Mouse (Mus musculus) lung, adult 18-20 months (tissue): ENCODE measurements around the gene Olfr463.
"Not testable (repeated sequence)": the region's sequence is repeated elsewhere in the genome, so short reads cannot be mapped to it uniquely, and the experiment has no call there.

ENCODE experiments used
- DNase-seq, 2 experiments: peaks; one replicate each; pipeline ENCODE4 v3.0.0; 2022; ENCODE audit warnings: mixed read lengths in 2 of 2

The Olfr463 gene

GRCm38 (mm10) chr11:87897287-87897686 is at the start of gene Olfr463:
TSS of gene Olfr463 (minus strand) at chr11:87897387.
- no peak for DNase-seq

DNA sequence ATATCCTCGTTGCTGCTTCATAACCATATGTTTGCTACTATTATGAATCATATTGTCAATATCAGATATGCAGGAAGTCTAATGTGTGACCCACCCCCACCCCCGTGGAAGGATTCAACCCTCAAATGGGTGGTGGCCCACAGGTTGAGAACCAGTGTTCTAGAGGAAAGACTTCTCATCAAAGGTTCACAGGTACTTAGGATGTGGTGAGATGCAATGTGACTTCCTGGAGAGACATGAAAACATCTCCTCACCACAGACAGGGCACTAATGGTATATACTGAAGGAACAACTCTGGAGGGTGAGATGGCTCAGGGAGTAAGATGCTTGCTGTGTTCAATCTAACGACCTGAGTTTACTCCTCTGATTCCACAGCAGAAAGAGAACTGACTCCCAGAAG is 38.3 kb upstream of the Olfr463 start:
- peak in 1 of 2 experiments; percentile 2 for DNase-seq

- DNase-seq: no peak
Measured at GRCm38 (mm10) chr11:87933731-87934130, 36.5 kb upstream of the Olfr463 start.

GRCm38 (mm10) chr11:87930348-87930747 is 33.2 kb upstream of the Olfr463 start:
- DNase-seq: no peak

DNA sequence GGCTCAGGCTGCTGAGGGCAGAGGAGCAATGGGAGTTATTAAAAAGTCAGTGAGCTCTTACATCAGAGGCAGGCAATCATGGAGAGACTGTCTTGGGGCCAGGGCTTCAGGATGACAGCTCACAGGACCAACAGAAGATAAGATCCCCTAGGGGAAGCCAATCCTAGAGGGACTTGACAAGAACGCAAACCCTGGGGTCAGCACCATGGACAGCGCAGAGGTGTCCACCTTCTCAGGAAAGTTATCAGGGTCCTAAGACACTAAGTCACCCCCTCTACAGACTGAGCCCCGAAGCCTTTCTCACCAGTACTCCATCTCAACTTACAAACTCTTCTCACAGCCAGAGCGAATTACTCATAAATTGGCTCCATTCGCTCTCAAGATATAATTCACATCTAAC is 23.8 kb upstream of the Olfr463 start, which contains the start of gene Olfr464:
Gene Olfr464, minus strand, starts transcription at position 2 of the 400 bp plus-strand sequence.
- no peak for DNase-seq

- no peak for DNase-seq
Measured at GRCm38 (mm10) chr11:87920301-87920700, 23.1 kb upstream of the Olfr463 start.

DNA sequence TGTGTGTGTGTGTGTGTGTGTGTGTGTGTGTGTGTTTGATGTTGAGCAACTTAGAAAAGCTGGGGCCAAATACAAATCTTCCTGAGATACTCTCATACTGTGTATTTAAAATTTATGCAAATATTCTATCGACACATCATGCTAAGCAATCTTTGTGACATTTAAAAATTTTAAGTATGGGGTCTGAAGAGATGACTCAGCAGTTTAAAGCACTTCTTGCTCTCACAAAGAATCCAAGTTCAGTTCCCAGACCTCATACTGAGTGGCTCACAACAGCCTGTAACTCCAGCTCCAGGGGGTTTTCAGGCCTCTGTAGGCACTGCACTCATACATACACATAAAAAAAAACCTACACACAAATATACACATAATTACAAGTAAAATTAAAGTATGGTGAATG is 18.8 kb upstream of the Olfr463 start:
- no peak for DNase-seq

GRCm38 (mm10) chr11:87904331-87904730 is 7.1 kb upstream of the Olfr463 start:
- DNase-seq: no peak

- no peak for DNase-seq
Measured at GRCm38 (mm10) chr11:87892168-87892567, 5.0 kb downstream of the Olfr463 start, which contains the start of gene Olfr462. TSS of gene Olfr462 (minus strand) at chr11:87892268.

- DNase-seq: no peak
Measured at GRCm38 (mm10) chr11:87884856-87885255, 12.3 kb downstream of the Olfr463 start.

- no peak for DNase-seq
Measured at GRCm38 (mm10) chr11:87883493-87883892, 13.7 kb downstream of the Olfr463 start.

GRCm38 (mm10) chr11:87881714-87882113 is 15.5 kb downstream of the Olfr463 start:
- DNase-seq: no peak

GRCm38 (mm10) chr11:87879826-87880225 is 17.4 kb downstream of the Olfr463 start:
- DNase-seq: no peak

DNA sequence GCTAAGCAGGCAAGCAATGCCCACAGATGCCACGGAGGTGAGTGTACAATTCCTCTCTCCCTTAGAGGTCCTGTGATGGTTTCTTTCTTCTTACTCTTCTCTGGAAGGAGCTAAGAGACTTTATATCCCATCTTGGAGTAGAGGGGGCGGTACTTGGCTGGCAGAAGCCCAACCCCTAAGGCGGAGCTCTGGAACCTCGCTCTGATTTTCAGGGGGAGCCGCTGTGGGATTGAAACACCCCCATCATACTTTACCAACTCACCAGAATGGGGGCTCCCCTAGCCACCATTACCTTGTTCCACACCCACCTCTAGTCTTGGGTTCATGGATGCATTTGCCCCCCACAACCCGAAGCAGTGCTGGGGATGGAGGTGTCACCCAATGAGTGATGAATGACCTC is 21.8 kb downstream of the Olfr463 start, which contains the start of gene Epx:
Gene Epx, minus strand, starts transcription at position 101 of the 400 bp plus-strand sequence.
- DNase-seq: no peak

DNA sequence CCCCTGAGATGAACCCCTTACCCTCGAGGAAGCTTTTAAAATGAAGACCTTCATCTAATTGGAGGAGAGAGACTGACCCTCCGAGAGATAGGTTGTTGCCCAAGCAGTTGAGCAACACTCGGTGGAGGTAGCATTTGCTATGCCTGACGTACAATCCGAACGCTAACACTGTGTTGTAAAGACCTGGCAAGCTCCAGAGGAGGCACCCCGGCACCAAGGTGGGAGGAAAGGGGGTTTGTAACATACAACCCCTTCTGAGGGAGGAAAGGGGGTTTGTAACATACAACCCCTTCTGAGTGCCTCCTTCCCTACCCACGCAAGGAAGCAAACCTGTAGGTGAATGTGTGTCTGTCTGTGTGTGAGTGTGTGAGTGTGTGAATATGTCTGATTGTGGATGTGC is 25.4 kb downstream of the Olfr463 start:
- no peak for DNase-seq

- no peak for DNase-seq
Measured at GRCm38 (mm10) chr11:87870096-87870495, 27.1 kb downstream of the Olfr463 start.

- not testable (repeated sequence) for DNase-seq
Measured at GRCm38 (mm10) chr11:87866891-87867290, 30.3 kb downstream of the Olfr463 start.

- no peak for DNase-seq
Measured at GRCm38 (mm10) chr11:87862805-87863204, 34.4 kb downstream of the Olfr463 start.

DNA sequence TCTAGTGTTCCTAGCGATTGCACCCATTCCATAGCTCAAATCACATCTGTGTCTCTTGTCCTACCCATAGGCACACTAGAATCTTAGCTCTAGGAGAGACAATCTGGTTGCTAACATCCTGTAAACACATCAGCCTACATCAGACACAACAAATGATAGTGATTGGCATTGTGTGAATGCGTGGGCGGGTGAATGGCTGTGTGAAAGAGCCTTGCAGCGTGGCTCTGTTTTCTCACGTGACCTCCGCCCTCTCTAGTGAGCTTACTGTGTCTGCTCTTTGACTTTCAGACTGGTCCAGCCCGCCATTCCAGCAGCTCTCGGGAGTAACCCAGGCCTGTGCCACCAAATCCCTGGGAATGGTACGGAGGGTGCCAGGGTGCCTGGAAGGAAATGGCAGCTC is 36.8 kb downstream of the Olfr463 start:
- DNase-seq: no peak

GRCm38 (mm10) chr11:87859273-87859672 is 37.9 kb downstream of the Olfr463 start:
- no peak for DNase-seq

DNA sequence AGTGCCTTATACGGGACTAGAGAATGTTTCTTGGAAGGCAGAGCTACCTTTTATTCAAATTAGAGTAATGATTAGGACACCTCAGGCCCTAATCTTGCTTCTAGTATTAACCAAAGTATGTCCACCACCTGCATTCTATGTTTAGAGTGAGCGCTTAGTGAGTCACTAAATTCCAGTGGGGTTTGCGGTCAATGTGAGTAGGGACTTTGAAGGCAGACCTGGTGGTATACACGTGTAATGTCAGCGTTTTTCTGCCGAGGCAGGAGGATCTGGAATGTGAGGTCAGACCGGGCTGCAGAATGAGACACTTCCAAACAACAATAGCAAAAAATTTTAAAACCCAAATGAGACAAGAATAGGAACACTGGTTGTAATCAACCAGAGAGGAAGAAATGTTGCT is 42.6 kb downstream of the Olfr463 start:
- DNase-seq: no peak

DNA sequence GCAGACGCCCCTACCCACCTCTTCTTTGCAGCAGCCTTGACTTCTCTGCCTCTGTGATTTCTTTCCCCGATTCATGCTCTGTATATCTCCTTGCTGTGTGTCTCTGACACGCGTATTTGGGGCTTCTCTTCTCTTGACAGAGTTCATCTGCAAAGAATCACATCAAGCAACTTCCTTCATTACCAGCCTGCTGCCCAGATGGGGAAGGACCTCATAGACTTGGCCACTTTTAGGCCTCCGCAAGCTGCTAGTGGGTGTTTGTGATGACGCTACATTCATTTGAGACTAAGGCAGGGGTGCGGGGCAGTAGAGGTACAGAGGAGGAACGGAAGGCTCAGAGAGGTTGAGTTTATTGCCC is 43.6 kb downstream of the Olfr463 start:
- no peak for DNase-seq

GRCm38 (mm10) chr11:87852690-87853596 is 44.2 kb downstream of the Olfr463 start, which contains the start of gene Mks1:
TSS of gene Mks1 (plus strand) at chr11:87853215.
- peak; percentile 86 to 90 for DNase-seq

DNA sequence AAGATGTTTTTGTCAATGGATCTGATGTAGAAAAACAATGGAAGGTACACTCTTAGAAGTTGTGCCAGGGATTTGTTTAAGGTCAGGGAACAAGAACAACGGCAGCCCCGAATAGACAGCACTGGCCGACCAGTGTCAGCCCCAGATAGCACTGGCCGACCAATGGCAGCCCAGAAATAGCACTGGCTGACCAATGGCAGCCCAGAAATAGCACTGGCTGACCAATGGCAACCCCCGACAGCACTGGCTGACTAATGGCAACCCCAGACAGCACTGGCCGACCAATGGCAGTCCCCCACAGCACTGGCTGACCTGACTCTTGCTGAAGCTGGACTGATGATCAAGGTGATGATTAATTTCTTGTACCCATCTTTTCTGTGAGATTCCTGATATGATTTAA is 49.3 kb downstream of the Olfr463 start:
- DNase-seq: no peak
